Comparison of ENCODE assay signal across 9 mouse cellular contexts in the genomic region with DNA sequence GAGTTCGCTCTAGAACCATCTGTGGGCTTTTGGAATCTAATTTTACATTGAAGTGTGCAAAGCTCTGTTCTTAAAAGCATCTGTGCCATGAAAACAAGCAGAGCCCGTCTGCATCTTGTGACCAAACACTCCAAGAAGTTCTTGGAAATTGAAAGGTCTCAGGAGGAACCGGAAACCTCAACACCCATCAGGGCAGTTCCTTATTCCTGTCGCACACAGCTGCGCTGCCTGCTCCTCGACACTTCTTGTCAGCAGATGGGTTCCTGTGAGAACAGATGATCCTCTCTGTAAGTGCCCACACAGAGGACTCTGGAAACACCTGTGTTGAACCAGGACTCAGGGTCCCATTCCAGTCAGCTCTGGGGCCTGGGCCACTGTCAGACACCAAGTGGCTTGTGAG.
A peak's percentile ranks its signal among the peaks of the same experiment; 100 is the strongest.
DNase-seq lines count a peak whose midpoint lies in the region; ATAC-seq and TF ChIP-seq lines count a peak whose summit lies in the region.
"Had no signal": no experiment of that assay in that cellular context is flagged by ENCODE, and none has a peak within 500 bp of the region (broad histone marks: within the 10 kb centered on the region; RNA-seq: fewer than 3 reads in every experiment).

No protein-coding gene starts in this region.

- no peak for TF ChIP-seq CTCF in intestine, postnatal 0 days (IDR thresholded peaks at IDR 0.05; ENCODE audit: low read depth)

- H3K36me3 ChIP-seq in intestine, embryonic 15.5 days = no peaks in the 10 kb centered on the region
- H3K36me3 ChIP-seq in intestine, postnatal 0 days (ENCODE audit: control insufficient read depth, insufficient read depth) = no peaks in the 10 kb centered on the region
- no peaks in the 10 kb centered on the region for H3K36me3 ChIP-seq in hindbrain, embryonic 15.5 days
- H3K36me3 ChIP-seq: heart, embryonic 15.5 days had no signal

- peak overlapping the region; percentile 33; the same call in 1 of the 2 replicates for H3K27ac ChIP-seq in intestine, embryonic 15.5 days
- no peak overlapping the region; the same call in 1 of the 2 replicates for H3K27ac ChIP-seq in intestine, postnatal 0 days (ENCODE audit: low read depth, low read length)
- peak overlapping the region; percentile 30 for H3K27ac ChIP-seq in hindbrain, embryonic 15.5 days (replicated peaks)

- 76% methylated on average over 6 of the region's 6 CpGs for WGBS in intestine, embryonic 15.5 days
- WGBS in intestine, postnatal 0 days = 78% methylated on average over 6 of the region's 6 CpGs
- 74% methylated on average over 6 of the region's 6 CpGs for WGBS in hindbrain, embryonic 15.5 days

- no peak overlapping the region for H3K4me3 ChIP-seq in intestine, embryonic 15.5 days (replicated peaks)
- no peak overlapping the region for H3K4me3 ChIP-seq in intestine, postnatal 0 days (ENCODE audit: low read depth, low read length)
- no peak overlapping the region for H3K4me3 ChIP-seq in hindbrain, embryonic 15.5 days
- H3K4me3 ChIP-seq: heart, embryonic 15.5 days had no signal

- DNase-seq in lung, postnatal 14 days = peak; percentile 39
- peak; percentile 64 for DNase-seq in thymus, postnatal 14 days
- DNase-seq in ovary, adult 18-20 months (ENCODE audit: low spot score) = no peak
- DNase-seq in gastrocnemius, postnatal 10 days = no peak

- H3K27me3 ChIP-seq in intestine, embryonic 15.5 days (replicated peaks) = no peaks in the 10 kb centered on the region
- no peaks in the 10 kb centered on the region for H3K27me3 ChIP-seq in intestine, postnatal 0 days (replicated peaks; ENCODE audit: control insufficient read depth, insufficient read depth, low read length)
- no peaks in the 10 kb centered on the region for H3K27me3 ChIP-seq in hindbrain, embryonic 15.5 days
- H3K27me3 ChIP-seq: heart, embryonic 15.5 days had no signal

- H3K9ac ChIP-seq in intestine, embryonic 15.5 days = no peak overlapping the region
- no peak overlapping the region for H3K9ac ChIP-seq in intestine, postnatal 0 days (ENCODE audit: low read depth, low read length)
- H3K9ac ChIP-seq in hindbrain, embryonic 15.5 days = no peak overlapping the region
- H3K9ac ChIP-seq: heart, embryonic 15.5 days had no signal

- H3K9me3 ChIP-seq in intestine, embryonic 15.5 days = no peaks in the 10 kb centered on the region
- no peaks in the 10 kb centered on the region for H3K9me3 ChIP-seq in intestine, postnatal 0 days (ENCODE audit: control insufficient read depth)
- no peaks in the 10 kb centered on the region for H3K9me3 ChIP-seq in hindbrain, embryonic 15.5 days
- H3K9me3 ChIP-seq: heart, embryonic 15.5 days had no signal

- H3K4me2 ChIP-seq in intestine, embryonic 15.5 days (replicated peaks) = no peak overlapping the region
- H3K4me2 ChIP-seq in intestine, postnatal 0 days (replicated peaks; ENCODE audit: low read depth) = no peak overlapping the region
- no peak overlapping the region for H3K4me2 ChIP-seq in hindbrain, embryonic 15.5 days
- H3K4me2 ChIP-seq: heart, embryonic 15.5 days had no signal

- peaks cover 32% of the 10 kb centered on the region for H3K4me1 ChIP-seq in intestine, embryonic 15.5 days (replicated peaks)
- 0 out of 2 replicates have a peak, but pooled peaks cover 2% of the 10 kb centered on the region for H3K4me1 ChIP-seq in intestine, postnatal 0 days (replicated peaks; ENCODE audit: control insufficient read depth, insufficient read depth, low read length)
- peaks cover 59% of the 10 kb centered on the region for H3K4me1 ChIP-seq in hindbrain, embryonic 15.5 days (replicated peaks)

- ATAC-seq in intestine, embryonic 15.5 days = no peak
- no peak for ATAC-seq in intestine, postnatal 0 days
- ATAC-seq in activated CD4-positive, CD25-positive, alpha-beta regulatory T cell, adult 4 months = peak; percentile 59
- peak; percentile 20; the same call in 1 of the 2 replicates for ATAC-seq in hindbrain, embryonic 15.5 days (ENCODE audit: low FRiP score, low read depth)

Comparison
In these comparisons a context has a peak if more than half of its experiments do, and no peak if none do; other contexts are left out.
1. ATAC-seq: peak in activated CD4-positive, CD25-positive, alpha-beta regulatory T cell, adult 4 months (single experiment) and hindbrain, embryonic 15.5 days (single experiment); none in intestine, embryonic 15.5 days (single experiment) and intestine, postnatal 0 days (single experiment).
2. DNase-seq: peak in lung, postnatal 14 days (single experiment) and thymus, postnatal 14 days (single experiment); none in ovary, adult 18-20 months (single experiment) and gastrocnemius, postnatal 10 days (single experiment).